Mouse (Mus musculus): ENCODE data around the gene Gm11037. TPM values are rescaled to one million over a fixed set of nuclear protein-coding genes. Genes with fewer than 3 reads are reported as not detected.

The Gm11037 gene
- total RNA-seq, 1 experiment from 2014 or later = not detected

- no peak for ATAC-seq (ENCODE audit: extremely low read depth, insufficient number of reproducible peaks, low FRiP score, poor library complexity, severe bottlenecking)
Measured at GRCm38 (mm10) chr2:131175286-131175944, 42.1 kb downstream of the Gm11037 start.

- ATAC-seq (ENCODE audit: extremely low read depth, insufficient number of reproducible peaks, low FRiP score, poor library complexity, severe bottlenecking) = no peak
Measured at GRCm38 (mm10) chr2:131175945-131176309, 42.6 kb downstream of the Gm11037 start.

GRCm38 (mm10) chr2:131176491-131176890 lies 43.2 kb downstream of the Gm11037 start:
- no peak for ATAC-seq (ENCODE audit: extremely low read depth, insufficient number of reproducible peaks, low FRiP score, poor library complexity, severe bottlenecking)

GRCm38 (mm10) chr2:131177932-131178331 lies 44.6 kb downstream of the Gm11037 start:
- no peak for ATAC-seq (ENCODE audit: extremely low read depth, insufficient number of reproducible peaks, low FRiP score, poor library complexity, severe bottlenecking)

GRCm38 (mm10) chr2:131178828-131179245 lies 45.5 kb downstream of the Gm11037 start:
- ATAC-seq (ENCODE audit: extremely low read depth, insufficient number of reproducible peaks, low FRiP score, poor library complexity, severe bottlenecking) = no peak

- ATAC-seq (ENCODE audit: extremely low read depth, insufficient number of reproducible peaks, low FRiP score, poor library complexity, severe bottlenecking) = peak; percentile 11; the same call in 1 of the 2 replicates
Measured at GRCm38 (mm10) chr2:131179246-131179886, 46.1 kb downstream of the Gm11037 start.

GRCm38 (mm10) chr2:131179990-131180587 lies 46.8 kb downstream of the Gm11037 start, which contains the start of gene Cenpb:
TSS of gene Cenpb (minus strand) at chr2:131180067.
- ATAC-seq (ENCODE audit: extremely low read depth, insufficient number of reproducible peaks, low FRiP score, poor library complexity, severe bottlenecking) = peak; percentile 33; the same call in 1 of the 2 replicates

Other genes starting within 250 kb of the Gm11037 start
- 15.7 and 21.9 TPM in 2 replicates for gene 4930402H24Rik, start 227.1 kb upstream of the Gm11037 start, total RNA-seq (2017)
- gene Atrn, start 227.0 kb upstream of the Gm11037 start, total RNA-seq (2017) = 24.8 and 25.7 TPM in 2 replicates
- not detected in 2 replicates for gene Gfra4, start 90.4 kb upstream of the Gm11037 start, total RNA-seq (2017)
- not detected in 2 replicates for gene Adam33, start 69.7 kb upstream of the Gm11037 start, total RNA-seq (2017)
- gene Siglec1, start 46.7 kb upstream of the Gm11037 start, total RNA-seq (2017) = 0.47 and 0.49 TPM in 2 replicates
- gene Hspa12b, start 6.2 kb upstream of the Gm11037 start, total RNA-seq (2017) = not detected in 2 replicates
- 10.1 and 11.3 TPM in 2 replicates for gene 1700037H04Rik, start 26.6 kb downstream of the Gm11037 start, total RNA-seq (2017)
- gene Cenpb, start 46.6 kb downstream of the Gm11037 start, total RNA-seq (2017) = 16.3 and 18.0 TPM in 2 replicates
- gene Cdc25b, start 53.5 kb downstream of the Gm11037 start, total RNA-seq (2017) = 111 and 116 TPM in 2 replicates
- 2.0 and 2.2 TPM in 2 replicates for gene Spef1, start 53.8 kb downstream of the Gm11037 start, total RNA-seq (2017)
- gene Ap5s1, start 73.6 kb downstream of the Gm11037 start, total RNA-seq (2017) = 7.7 and 13.3 TPM in 2 replicates
- 14.4 and 15.3 TPM in 2 replicates for gene Mavs, start 100.6 kb downstream of the Gm11037 start, total RNA-seq (2017)
- 54.8 and 58.1 TPM in 2 replicates for gene Pank2, start 129.0 kb downstream of the Gm11037 start, total RNA-seq (2017)
- gene Rnf24, start 219.4 kb downstream of the Gm11037 start, total RNA-seq (2017) = 3.8 and 6.3 TPM in 2 replicates